Mouse (Mus musculus): ENCODE measurements around the gene Tmem185b. TPM values are rescaled to one million over a fixed set of nuclear protein-coding genes. Genes with fewer than 3 reads are reported as not detected.

Tmem185b gene
- total RNA-seq, 2 experiments from 2014 or later = 16.7 to 18.4 TPM

DNA sequence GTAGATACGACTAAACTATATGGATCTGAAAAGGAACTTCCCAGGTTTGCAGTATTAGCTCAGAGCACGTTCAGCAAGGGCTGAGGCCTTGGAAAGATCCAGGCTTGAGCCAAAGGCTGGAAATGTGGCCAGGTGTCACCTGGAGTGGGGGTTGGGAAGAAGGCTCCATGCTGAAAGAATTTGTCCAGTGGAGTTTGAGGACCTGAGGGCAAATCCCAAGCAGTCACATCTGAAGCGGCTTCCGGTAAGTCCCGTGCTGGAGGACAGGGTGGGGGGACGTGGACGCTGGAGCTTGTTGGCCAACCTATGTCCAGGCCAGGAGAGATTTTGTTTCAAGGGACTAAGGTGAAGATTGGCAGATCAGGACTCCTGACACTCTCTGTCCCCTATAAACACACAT is 2.1 kb upstream of the Tmem185b start:
- no peak overlapping the region for H3K27ac ChIP-seq
- no peak for TF ChIP-seq CTCF (IDR thresholded peaks at IDR 0.05)
- DNase-seq (ENCODE audit: extremely low spot score in 1 of 2, low spot score in 2 of 2) = no peak
- H3K4me3 ChIP-seq = no peak overlapping the region
- intact Hi-C loops (cut with DNase I) = no loop called here

GRCm38 (mm10) chr1:119525004-119525444 is 936 bp upstream of the Tmem185b start:
- Histone ChIP-seq H3K27ac (no peak overlapping the region), H3K4me3 (peak overlapping the region; percentile 60)
- intact Hi-C loops (cut with DNase I) = loop anchor here (5.0 kb wide), 1 partner anchor 68 kb away; no protein-coding TSS in a partner anchor
- no peak; the same call in 1 of the 2 replicates for TF ChIP-seq CTCF (IDR thresholded peaks at IDR 0.05)
- no peak for DNase-seq (ENCODE audit: extremely low spot score in 1 of 2, low spot score in 2 of 2)

- Histone ChIP-seq H3K27ac (no peak overlapping the region), H3K4me3 (no peak overlapping the region)
- intact Hi-C loops (cut with DNase I) = loop anchor here (5.0 kb wide), 1 partner anchor 444 kb away; no protein-coding TSS in a partner anchor
- no peak for TF ChIP-seq CTCF (IDR thresholded peaks at IDR 0.05)
- no peak for DNase-seq (ENCODE audit: extremely low spot score in 1 of 2, low spot score in 2 of 2)
These were observed 5.0 kb downstream of the Tmem185b start for GRCm38 (mm10) chr1:119530941-119531340.

- no peak for TF ChIP-seq CTCF (IDR thresholded peaks at IDR 0.05)
- intact Hi-C loops (cut with DNase I) = loop anchor here (5.0 kb wide), 1 partner anchor 445 kb away; no protein-coding TSS in a partner anchor
- no peak overlapping the region for H3K27ac ChIP-seq
- no peak overlapping the region for H3K4me3 ChIP-seq
- DNase-seq (ENCODE audit: extremely low spot score in 1 of 2, low spot score in 2 of 2) = no peak
These were observed 6.2 kb downstream of the Tmem185b start for GRCm38 (mm10) chr1:119532165-119532564.

DNA sequence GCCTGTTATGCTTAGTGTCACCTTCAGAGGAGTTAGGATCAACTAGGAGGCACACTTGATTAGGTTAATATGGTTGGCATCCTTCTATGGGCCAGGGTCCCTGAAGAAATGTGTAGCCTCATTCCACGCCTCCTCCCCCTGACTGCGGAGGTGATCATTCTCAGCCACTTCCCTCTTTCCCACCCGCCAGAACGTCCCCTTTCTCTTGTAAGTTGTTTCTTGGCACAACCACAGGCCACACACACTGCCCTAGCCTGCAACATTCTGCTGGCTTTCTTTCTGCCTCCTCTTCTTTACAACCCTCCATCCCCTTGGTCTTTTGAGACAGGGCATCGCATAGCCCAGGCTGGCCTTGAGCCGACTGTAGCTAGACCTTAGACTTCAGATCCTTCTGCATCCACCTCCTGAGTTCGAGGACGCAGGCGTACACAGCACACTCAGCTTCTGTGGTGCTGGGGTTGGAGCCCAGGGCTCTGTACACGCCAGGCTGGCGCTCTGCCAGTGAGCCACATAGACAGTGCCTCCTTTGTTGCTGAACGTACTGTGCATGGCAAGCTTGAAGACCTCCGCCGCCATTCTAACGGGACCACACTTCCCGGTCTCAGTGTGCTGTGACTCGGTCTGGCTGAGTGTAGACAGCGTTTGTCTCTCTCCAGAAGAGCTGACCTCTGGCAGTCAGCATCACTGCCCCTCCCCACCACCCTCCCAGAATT is 7.3 kb downstream of the Tmem185b start:
- DNase-seq (ENCODE audit: extremely low spot score in 1 of 2, low spot score in 2 of 2) = no peak
- H3K27ac ChIP-seq = no peak overlapping the region
- intact Hi-C loops (cut with DNase I) = loop anchor here (5.0 kb wide), 1 partner anchor 446 kb away; no protein-coding TSS in a partner anchor
- no peak for TF ChIP-seq CTCF (IDR thresholded peaks at IDR 0.05)
- H3K4me3 ChIP-seq = no peak overlapping the region

DNA sequence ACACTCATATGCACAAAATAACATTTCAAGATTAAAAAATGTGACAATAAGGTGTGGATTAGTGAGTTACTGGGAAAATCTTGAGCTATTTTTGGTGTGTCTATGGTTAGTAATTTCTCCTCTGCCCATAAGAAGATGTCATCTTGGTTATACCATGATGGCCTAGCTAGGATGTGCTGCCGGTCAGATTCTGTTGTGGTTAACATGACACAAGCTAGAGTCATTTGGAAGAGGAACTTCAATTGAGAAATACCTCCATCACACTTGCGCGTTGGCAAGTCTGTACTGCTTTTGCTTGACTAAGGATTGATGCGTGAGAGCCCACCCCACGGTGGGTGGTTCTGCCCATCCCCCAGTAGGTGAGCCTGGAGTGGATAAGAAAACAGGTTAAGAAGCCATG is 8.4 kb downstream of the Tmem185b start:
- Histone ChIP-seq H3K4me3 (no peak overlapping the region), H3K27ac (no peak overlapping the region)
- TF ChIP-seq CTCF (IDR thresholded peaks at IDR 0.05) = no peak
- no peak for DNase-seq (ENCODE audit: extremely low spot score in 1 of 2, low spot score in 2 of 2)
- intact Hi-C loops (cut with DNase I) = loop anchor here (5.0 kb wide), 1 partner anchor 447 kb away; no protein-coding TSS in a partner anchor

GRCm38 (mm10) chr1:119536122-119536521 is 10.2 kb downstream of the Tmem185b start:
- TF ChIP-seq CTCF (IDR thresholded peaks at IDR 0.05) = no peak
- DNase-seq (ENCODE audit: extremely low spot score in 1 of 2, low spot score in 2 of 2) = no peak
- Histone ChIP-seq H3K4me3 (no peak overlapping the region), H3K27ac (no peak overlapping the region)
- intact Hi-C loops (cut with DNase I) = no loop called here

- TF ChIP-seq CTCF (IDR thresholded peaks at IDR 0.05) = no peak
- Histone ChIP-seq H3K4me3 (no peak overlapping the region), H3K27ac (no peak overlapping the region)
- intact Hi-C loops (cut with DNase I) = no loop called here
- DNase-seq (ENCODE audit: extremely low spot score in 1 of 2, low spot score in 2 of 2) = no peak
These were observed 11.7 kb downstream of the Tmem185b start for GRCm38 (mm10) chr1:119537651-119538050.

- no peak for TF ChIP-seq CTCF (IDR thresholded peaks at IDR 0.05)
- Histone ChIP-seq H3K27ac (no peak overlapping the region), H3K4me3 (no peak overlapping the region)
- intact Hi-C loops (cut with DNase I) = no loop called here
- no peak for DNase-seq (ENCODE audit: extremely low spot score in 1 of 2, low spot score in 2 of 2)
These were observed 13.3 kb downstream of the Tmem185b start for GRCm38 (mm10) chr1:119539252-119539651.

DNA sequence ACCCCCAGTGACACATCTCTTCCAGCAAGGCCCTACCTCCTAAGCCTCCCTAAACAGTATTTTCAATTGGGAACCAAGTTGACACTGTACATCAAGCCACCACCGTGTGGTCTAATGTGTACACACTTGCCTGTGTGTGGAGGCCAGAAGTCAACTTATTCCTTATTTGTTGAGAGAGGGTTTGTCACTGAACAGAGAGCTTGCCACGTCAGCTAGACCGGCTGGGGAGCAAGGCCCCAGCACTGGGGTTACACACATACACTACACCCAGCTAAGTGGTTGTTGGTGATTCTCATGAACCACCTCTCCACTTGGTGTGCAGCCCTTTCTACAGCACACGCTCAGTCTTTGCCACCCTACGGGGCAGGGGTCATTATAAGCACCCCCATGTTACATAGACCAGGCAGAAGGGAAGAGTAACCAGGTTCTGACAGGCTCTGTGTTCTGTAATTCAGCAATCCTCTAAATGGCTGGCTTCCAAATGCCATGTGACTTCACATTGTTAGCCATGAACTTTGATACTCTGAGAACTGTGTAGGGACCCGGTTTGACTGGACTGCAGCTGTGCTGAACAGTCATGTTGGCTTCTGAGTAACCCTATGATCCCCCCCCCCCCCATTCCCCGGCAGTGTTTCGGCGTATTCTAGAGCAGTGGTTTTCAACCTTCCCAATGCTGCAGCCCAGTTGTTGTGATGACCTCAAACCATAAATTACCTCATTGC is 15.0 kb downstream of the Tmem185b start:
- no peak for TF ChIP-seq CTCF (IDR thresholded peaks at IDR 0.05)
- no peak for DNase-seq (ENCODE audit: extremely low spot score in 1 of 2, low spot score in 2 of 2)
- H3K4me3 ChIP-seq = no peak overlapping the region
- H3K27ac ChIP-seq = no peak overlapping the region
- intact Hi-C loops (cut with DNase I) = loop anchor here (5.0 kb wide), 1 partner anchor 449 kb away; no protein-coding TSS in a partner anchor

DNA sequence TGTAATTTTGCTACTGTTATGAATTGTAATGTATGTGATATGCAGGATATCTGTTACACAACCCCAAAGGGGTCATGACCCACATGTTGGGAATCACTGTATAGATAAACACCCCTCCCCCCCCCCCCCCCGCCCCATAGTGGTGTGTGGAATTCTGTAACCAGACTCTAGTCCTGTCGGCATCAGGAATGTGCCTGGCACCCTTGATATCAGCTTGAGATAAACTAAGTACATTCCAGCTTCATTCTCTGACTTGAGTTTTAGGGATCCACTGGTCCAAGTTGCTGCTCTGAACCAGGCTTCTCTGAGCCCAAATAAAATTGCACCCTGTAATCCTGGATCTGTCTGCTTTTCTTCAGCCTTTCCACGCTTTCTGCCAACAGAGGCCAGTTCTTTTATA is 15.6 kb downstream of the Tmem185b start:
- intact Hi-C loops (cut with DNase I) = loop anchor here (5.0 kb wide), 1 partner anchor 449 kb away; no protein-coding TSS in a partner anchor
- TF ChIP-seq CTCF (IDR thresholded peaks at IDR 0.05) = no peak
- no peak for DNase-seq (ENCODE audit: extremely low spot score in 1 of 2, low spot score in 2 of 2)
- H3K27ac ChIP-seq = no peak overlapping the region
- H3K4me3 ChIP-seq = no peak overlapping the region

- TF ChIP-seq CTCF (IDR thresholded peaks at IDR 0.05) = no peak
- intact Hi-C loops (cut with DNase I) = loop anchor here (5.0 kb wide), 1 partner anchor 451 kb away; no protein-coding TSS in a partner anchor
- Histone ChIP-seq H3K4me3 (no peak overlapping the region), H3K27ac (no peak overlapping the region)
- DNase-seq (ENCODE audit: extremely low spot score in 1 of 2, low spot score in 2 of 2) = no peak
These were observed 17.4 kb downstream of the Tmem185b start for GRCm38 (mm10) chr1:119543316-119543715.

Measured in left cerebral cortex, adult 2 months (tissue).